Mouse (Mus musculus) ES-Bruce4 (cell line): Measurements from ENCODE around the gene Eef1akmt2. TPM values are rescaled to one million over a fixed set of nuclear protein-coding genes. Genes with fewer than 3 reads are reported as not detected.
A peak's percentile ranks its signal among the peaks of the same experiment; 100 is the strongest.

Experiments
- H3K27ac ChIP-seq: 2 replicates; pipeline ENCODE4 v1.5.1; 2012; ENCODE audit warnings: low read length, inconsistent platforms; ENCODE audit not compliant: insufficient read depth
- H3K27me3 ChIP-seq: 2 replicates; pipeline ENCODE4 v1.6.1; 2012; ENCODE audit warnings: mild to moderate bottlenecking, low read length, inconsistent platforms; ENCODE audit not compliant: control insufficient read depth, poor library complexity, insufficient read depth, severe bottlenecking
- H3K36me3 ChIP-seq: 2 replicates; pipeline ENCODE4 v1.6.1; 2012; ENCODE audit warnings: inconsistent platforms, mild to moderate bottlenecking, low read length, moderate library complexity; ENCODE audit not compliant: control insufficient read depth, poor library complexity, insufficient read depth, severe bottlenecking
- H3K4me1 ChIP-seq: one replicate; pipeline ENCODE4 v1.8.1; 2011; ENCODE audit warnings: low read length; ENCODE audit not compliant: control insufficient read depth, insufficient read depth
- H3K4me3 ChIP-seq: 2 replicates; pipeline ENCODE4 v1.5.1; 2011; ENCODE audit warnings: low read depth, mild to moderate bottlenecking, low read length
- H3K9ac ChIP-seq: 2 replicates; pipeline ENCODE4 v1.6.1; 2012; ENCODE audit warnings: low read depth, mild to moderate bottlenecking, inconsistent platforms; ENCODE audit not compliant: poor library complexity, severe bottlenecking
- H3K9me3 ChIP-seq: replicated peaks from 2 replicates; pipeline ENCODE4 v1.6.1; 2012; ENCODE audit warnings: mild to moderate bottlenecking, low read length, inconsistent platforms; ENCODE audit not compliant: control insufficient read depth, poor library complexity, insufficient read depth, severe bottlenecking
- CTCF ChIP-seq: IDR thresholded peaks from one replicate; pipeline ENCODE4 v1.8.1; 2011; ENCODE audit warnings: low read depth, low read length
- EP300 ChIP-seq: IDR thresholded peaks from 2 replicates; pipeline ENCODE4 v1.6.1; 2011; ENCODE audit warnings: low read depth, low read length; ENCODE audit not compliant: insufficient read depth
- POLR2A ChIP-seq: IDR thresholded peaks from one replicate; pipeline ENCODE4 v1.8.1; 2011; ENCODE audit warnings: low read length; ENCODE audit not compliant: insufficient read depth
- polyA plus RNA-seq: library from polyadenylated mRNA; stranded (reverse); fragments of >200 nt; gene quantifications from 2 replicates; pipeline ENCODE4 v1.2.4, GENCODE M21; 2011; ENCODE audit warnings: low read depth; ENCODE audit not compliant: missing spikeins, insufficient read depth, insufficient read length

Gene Eef1akmt2
- polyA plus RNA-seq, 1 experiment: 39.4 TPM

GRCm38 (mm10) chr7:132811716-132812618, 40.5 kb downstream of the Eef1akmt2 start:
- no peaks in the 10 kb centered on the region for H3K36me3 ChIP-seq
- H3K27me3 ChIP-seq: no peaks in the 10 kb centered on the region; the same call in 1 of the 2 replicates
- peak overlapping the region; percentile 89 for H3K4me3 ChIP-seq
- H3K27ac ChIP-seq: no peak overlapping the region
- H3K9ac ChIP-seq: peak overlapping the region; percentile 52
- TF ChIP-seq POLR2A (no peak), CTCF (no peak), EP300 (no peak)
- H3K4me1 ChIP-seq: peaks cover 9% of the 10 kb centered on the region
- no peaks in the 10 kb centered on the region for H3K9me3 ChIP-seq

DNA sequence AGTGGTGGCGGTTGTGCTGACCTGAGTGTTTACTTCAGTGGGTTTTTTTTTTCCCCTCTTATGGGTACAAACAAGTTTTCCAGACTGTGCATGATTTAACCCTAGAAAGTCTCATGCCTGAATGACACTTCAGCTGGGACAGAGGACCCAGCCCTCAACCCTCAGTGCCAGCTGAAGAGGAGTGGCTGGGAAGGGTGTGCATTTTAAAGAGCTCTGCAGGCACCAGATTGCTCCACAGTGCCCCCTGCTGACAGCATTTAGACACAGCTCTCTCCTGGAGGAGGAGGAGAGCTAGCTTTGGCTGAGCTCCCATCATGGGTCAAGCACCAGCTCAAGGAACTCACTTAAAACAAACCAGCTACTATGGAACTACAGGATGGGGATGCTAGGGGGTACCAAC, 41.6 kb downstream of the Eef1akmt2 start:
- Histone ChIP-seq H3K27ac (no peak overlapping the region), H3K36me3 (no peaks in the 10 kb centered on the region), H3K9ac (no peak overlapping the region), H3K9me3 (no peaks in the 10 kb centered on the region), H3K27me3 (no peaks in the 10 kb centered on the region; the same call in 1 of the 2 replicates), H3K4me1 (peaks cover 9% of the 10 kb centered on the region), H3K4me3 (no peak overlapping the region)
- TF ChIP-seq EP300 (0 out of 2 replicates have a peak, but pooled peaks have one; percentile 42), POLR2A (no peak), CTCF (peak; percentile 91)

- Histone ChIP-seq H3K36me3 (no peaks in the 10 kb centered on the region), H3K9ac (no peak overlapping the region), H3K9me3 (no peaks in the 10 kb centered on the region), H3K4me3 (no peak overlapping the region), H3K4me1 (peaks cover 9% of the 10 kb centered on the region), H3K27ac (no peak overlapping the region), H3K27me3 (no peaks in the 10 kb centered on the region; the same call in 1 of the 2 replicates)
- TF ChIP-seq CTCF (no peak), POLR2A (no peak), EP300 (no peak)
Observed at GRCm38 (mm10) chr7:132810368-132810767, 42.1 kb downstream of the Eef1akmt2 start.

- no peak overlapping the region for H3K4me3 ChIP-seq
- H3K9ac ChIP-seq: no peak overlapping the region
- H3K4me1 ChIP-seq: peaks cover 9% of the 10 kb centered on the region
Observed at GRCm38 (mm10) chr7:132809721-132810120, 42.8 kb downstream of the Eef1akmt2 start.

GRCm38 (mm10) chr7:132808841-132809682, 43.4 kb downstream of the Eef1akmt2 start:
- no peak overlapping the region for H3K4me3 ChIP-seq
- H3K4me1 ChIP-seq: peaks cover 9% of the 10 kb centered on the region
- peak; percentile 8; the same call in 1 of the 2 replicates for TF ChIP-seq EP300
- TF ChIP-seq POLR2A: no peak
- no peaks in the 10 kb centered on the region for H3K36me3 ChIP-seq
- H3K27ac ChIP-seq: 0 out of 2 replicates have a peak overlapping the region, but pooled peaks have one; percentile 9
- H3K9me3 ChIP-seq: no peaks in the 10 kb centered on the region
- H3K27me3 ChIP-seq: no peaks in the 10 kb centered on the region
- no peak overlapping the region for H3K9ac ChIP-seq

More at GRCm38 (mm10) chr7:132809721-132810120, 42.8 kb downstream of the Eef1akmt2 start:
- Histone ChIP-seq H3K9me3 (no peaks in the 10 kb centered on the region), H3K36me3 (no peaks in the 10 kb centered on the region), H3K27ac (peak overlapping the region; percentile 24; the same call in 1 of the 2 replicates), H3K27me3 (no peaks in the 10 kb centered on the region)
- TF ChIP-seq EP300 (no peak), CTCF (no peak), POLR2A (no peak)
